Mouse (Mus musculus): ENCODE results near the gene Tmem255a. TPM values are rescaled to one million over a fixed set of nuclear protein-coding genes. Genes with fewer than 3 reads are reported as not detected.

The Tmem255a gene
- not detected in 2 replicates for total RNA-seq (2017)

- ATAC-seq (replicated peaks; ENCODE audit: low read depth, poor library complexity, severe bottlenecking), result peak; percentile 36
Observed at GRCm38 (mm10) chrX:38251851-38252571, at the start of gene Tmem255a. TSS of gene Tmem255a (minus strand) at chrX:38252439.

DNA sequence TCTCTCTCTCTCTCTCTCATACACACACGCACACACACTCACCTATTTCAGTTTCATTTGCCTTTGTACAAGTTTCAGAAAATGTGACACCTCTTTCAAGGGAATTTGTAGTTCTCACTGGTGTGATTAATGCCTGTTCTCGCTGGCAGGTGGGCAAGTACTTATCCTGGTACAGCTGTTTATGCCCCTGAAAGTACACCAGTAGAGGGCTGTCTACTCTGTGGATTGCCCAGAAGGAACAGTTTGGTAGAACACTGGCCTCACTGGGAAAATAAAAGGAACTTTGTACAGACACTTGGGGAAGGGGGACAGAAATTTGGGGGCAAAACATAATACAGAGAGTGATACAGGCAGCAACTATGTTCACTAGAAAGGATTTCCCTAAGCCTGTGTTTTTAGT lies 7.4 kb upstream of the Tmem255a start:
- no peak for ATAC-seq (replicated peaks; ENCODE audit: low read depth, poor library complexity, severe bottlenecking)

- peak; percentile 37; the same call in 1 of the 2 replicates for ATAC-seq (replicated peaks; ENCODE audit: low read depth, poor library complexity, severe bottlenecking)
Observed at GRCm38 (mm10) chrX:38250352-38250950, 1.8 kb downstream of the Tmem255a start.

DNA sequence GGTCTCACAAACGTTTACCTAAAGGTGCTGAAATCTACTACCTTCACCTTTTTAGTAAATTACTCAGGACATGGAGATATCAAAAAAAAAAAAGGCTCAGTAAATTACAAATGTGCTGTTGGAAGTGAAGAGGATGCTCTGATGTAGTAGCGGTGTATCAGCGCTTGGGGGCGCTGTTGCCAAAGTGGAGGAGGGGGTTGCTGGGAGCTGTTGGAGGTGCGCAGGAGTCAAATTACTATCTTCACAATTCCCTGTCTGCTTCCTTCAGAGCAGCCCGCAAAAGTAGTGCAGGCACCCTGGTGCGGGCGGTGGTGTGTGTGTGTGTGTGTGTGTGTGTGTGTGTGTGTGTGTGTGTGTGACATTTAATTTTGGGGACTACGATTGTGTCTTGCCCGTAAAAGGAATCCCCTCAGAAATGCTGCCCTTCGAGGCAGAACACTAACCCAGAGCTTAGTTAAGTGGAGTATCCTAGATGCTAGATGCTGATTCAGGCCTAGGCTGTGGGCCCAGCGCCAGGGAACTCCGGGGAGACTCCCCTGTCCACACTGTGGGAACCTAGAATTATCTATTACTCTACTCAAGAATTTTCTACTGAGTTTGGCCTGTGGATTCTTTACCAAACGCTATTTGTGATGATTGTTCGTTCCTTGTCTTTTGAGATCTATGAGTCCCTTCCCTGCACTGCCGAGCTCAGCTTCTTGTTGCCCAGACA lies 2.4 kb downstream of the Tmem255a start:
- peak; percentile 71 for ATAC-seq (replicated peaks; ENCODE audit: low read depth, poor library complexity, severe bottlenecking)

DNA sequence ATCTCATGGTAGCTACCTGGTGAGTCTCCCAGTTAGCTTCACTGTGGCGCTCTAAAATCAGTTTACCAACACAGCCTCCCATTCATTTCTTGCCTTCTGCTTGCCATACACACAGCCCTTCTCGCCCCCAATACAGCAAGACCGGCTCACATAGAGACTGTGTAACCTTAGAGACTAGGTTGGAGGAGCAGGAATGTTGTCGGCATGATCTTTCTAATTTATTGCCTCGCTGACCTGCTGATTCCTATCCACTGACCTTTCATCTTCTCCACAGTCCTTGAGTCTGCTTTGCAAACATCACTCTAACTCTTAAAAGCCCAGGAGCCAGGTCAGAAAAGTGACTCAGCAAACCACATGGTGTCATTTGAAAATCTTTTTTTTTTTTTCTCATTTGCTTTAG lies 4.6 kb downstream of the Tmem255a start:
- ATAC-seq (replicated peaks; ENCODE audit: low read depth, poor library complexity, severe bottlenecking), result no peak

- ATAC-seq (replicated peaks; ENCODE audit: low read depth, poor library complexity, severe bottlenecking), result no peak
Observed at GRCm38 (mm10) chrX:38247108-38247507, 5.1 kb downstream of the Tmem255a start.

- ATAC-seq (replicated peaks; ENCODE audit: low read depth, poor library complexity, severe bottlenecking), result no peak
Observed at GRCm38 (mm10) chrX:38237731-38238130, 14.5 kb downstream of the Tmem255a start.

DNA sequence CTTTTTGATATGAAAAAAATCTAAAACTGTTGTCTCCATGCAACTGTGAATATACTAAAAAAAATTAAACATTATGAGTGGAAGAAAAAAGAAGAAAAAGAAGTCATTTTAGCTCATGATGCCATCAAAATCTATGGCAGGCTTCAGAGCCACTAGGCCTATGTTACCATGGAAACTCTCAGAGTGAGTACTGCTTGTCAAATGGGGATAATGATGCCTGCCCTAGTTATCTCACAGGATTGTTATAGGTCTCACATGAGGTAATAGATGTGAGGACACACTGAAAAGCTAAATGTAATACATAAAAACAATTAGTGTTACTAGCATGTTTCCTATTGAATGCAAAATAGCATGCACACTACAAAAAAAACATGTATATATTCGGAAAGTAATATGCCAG lies 22.4 kb downstream of the Tmem255a start:
- no peak for ATAC-seq (replicated peaks; ENCODE audit: low read depth, poor library complexity, severe bottlenecking)

- ATAC-seq (replicated peaks; ENCODE audit: low read depth, poor library complexity, severe bottlenecking), result no peak
Observed at GRCm38 (mm10) chrX:38222757-38223156, 29.5 kb downstream of the Tmem255a start.

- no peak for ATAC-seq (replicated peaks; ENCODE audit: low read depth, poor library complexity, severe bottlenecking)
Observed at GRCm38 (mm10) chrX:38217676-38217991, 34.6 kb downstream of the Tmem255a start.

DNA sequence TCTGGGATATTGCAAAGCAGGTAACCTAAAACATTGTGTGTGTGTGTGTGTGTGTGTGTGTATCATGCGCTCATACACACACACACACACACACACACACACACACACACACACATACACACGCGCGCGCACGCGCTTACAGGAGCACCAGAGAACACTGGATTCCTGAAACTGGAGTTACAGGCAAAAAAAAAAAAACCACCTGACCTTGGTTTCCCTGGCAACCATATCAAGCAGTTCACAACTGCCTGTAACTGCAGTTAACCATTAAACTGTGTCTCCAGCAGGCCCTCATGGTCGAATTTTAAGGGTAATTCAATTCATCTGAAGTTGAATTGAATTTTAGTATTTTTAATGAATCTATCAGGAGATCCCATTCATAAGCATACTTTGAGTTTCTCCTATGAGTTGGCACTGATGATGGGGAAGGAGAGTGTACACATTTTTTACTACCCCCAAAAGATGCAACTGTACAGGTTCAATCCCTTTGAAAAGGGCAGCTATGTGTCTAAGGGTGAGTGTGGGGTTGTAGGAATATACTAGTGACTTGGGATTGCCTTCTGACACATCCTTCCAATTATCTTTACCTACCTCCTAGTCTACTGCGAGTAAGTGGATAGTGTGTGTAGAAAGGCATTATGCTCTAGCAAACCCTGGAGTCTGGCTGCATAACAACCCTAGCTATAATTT lies 35.1 kb downstream of the Tmem255a start:
- no peak for ATAC-seq (replicated peaks; ENCODE audit: low read depth, poor library complexity, severe bottlenecking)

- peak; percentile 89 for ATAC-seq (replicated peaks; ENCODE audit: low read depth, poor library complexity, severe bottlenecking)
Observed at GRCm38 (mm10) chrX:38207392-38207791, 44.8 kb downstream of the Tmem255a start.

DNA sequence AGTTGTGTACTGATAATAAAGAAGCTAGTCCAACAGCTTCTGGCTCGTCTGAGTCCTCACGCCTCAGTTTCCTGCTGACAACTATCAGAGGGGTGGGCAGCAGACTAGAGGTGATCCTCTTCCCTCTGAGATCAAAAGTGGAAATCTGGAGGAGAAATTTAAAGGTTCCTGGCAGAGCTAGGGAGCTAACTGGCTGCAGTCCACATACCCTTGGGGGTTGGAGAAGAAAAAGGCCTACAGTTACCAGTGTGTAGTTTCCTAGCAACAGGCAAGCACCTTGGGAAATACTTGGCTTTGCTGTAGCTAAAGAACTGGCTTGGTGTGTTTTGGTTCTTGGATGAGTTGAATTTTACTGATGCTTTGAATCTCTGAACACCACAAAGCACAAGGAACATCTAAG lies 50.4 kb downstream of the Tmem255a start:
- no peak for ATAC-seq (replicated peaks; ENCODE audit: low read depth, poor library complexity, severe bottlenecking)

DNA sequence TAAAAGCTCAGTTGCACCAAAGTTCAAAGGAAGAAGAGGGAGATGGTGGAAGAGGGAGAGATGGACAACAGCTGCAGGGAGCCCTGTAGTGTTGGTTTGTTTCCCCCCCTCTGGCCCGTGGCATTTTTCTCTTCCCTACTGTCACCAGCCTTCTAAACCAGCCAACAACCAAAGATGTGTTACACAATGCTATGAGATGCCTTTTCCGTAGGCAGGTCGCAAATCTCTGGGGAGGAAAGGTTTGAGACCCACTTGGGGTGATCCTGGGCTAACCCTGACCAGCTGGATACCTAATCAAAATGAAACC lies 61.8 kb downstream of the Tmem255a start:
- ATAC-seq (replicated peaks; ENCODE audit: low read depth, poor library complexity, severe bottlenecking), result no peak

DNA sequence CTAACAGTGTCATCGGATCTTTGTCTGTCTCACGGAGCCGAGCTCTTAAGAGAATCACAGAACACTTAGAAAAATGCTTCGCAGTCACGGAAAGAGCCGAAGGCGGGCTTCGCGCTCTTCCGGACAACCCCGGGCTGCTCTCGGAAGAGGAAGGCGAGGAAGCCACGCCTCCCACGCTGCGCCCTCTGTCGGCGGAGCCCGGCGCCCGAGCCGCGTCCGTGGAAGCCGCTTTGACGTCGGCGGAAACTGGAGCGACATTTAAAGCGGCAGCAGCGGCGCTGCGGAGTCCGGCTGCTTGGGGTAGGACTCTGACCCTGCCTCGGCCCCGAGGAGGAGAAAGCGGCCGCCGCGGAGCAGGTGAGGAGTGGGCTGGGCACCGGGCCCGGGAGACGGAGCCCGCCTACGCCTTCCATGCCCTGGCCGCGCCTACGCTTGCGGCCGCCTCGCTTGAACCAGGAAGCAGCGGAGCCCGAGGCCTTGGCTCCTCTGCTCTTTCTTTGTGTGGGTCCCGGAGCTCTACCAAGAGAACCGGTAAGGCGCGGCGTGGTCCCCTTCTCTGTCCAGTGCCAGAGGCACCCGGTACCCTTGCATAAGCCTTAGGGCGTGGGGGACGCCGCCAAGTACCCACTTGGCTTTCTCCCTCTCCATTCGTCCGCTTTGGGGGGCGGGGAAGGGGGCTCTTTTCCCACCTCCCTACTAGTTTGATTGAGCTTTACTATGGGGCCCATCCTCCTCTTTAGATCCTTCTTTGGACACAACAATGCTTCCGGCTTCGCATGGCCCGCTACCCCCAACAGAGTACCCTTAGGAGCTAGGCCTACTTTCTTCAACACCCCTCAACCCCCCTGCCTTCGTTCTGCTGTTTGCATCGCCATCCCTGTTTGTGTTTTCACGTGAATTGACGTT lies 62.4 kb downstream of the Tmem255a start, which contains the start of gene Zbtb33:
Gene Zbtb33 (plus strand): TSS at position 242 of the 906 bp plus-strand sequence.
- ATAC-seq (replicated peaks; ENCODE audit: low read depth, poor library complexity, severe bottlenecking), result peak; percentile 96

DNA sequence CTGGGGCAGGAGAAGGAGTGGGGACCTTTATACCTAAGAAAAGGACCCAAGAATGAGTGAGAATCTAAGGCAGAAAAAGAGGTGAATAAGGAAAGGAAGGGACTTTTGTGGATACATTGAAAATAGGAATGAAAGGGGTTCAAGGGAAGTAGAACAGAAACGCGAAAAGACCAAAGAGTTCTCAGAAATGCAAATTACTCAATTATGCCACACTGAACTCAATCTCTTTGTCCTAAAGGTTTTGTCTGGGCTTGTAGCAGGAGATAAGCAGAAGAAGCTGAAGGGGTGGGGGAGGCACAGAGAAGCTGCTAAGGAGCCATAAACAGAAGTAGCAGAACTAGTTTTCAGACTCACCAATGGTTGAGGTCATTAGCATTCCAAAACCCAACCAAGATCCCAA lies 66.7 kb downstream of the Tmem255a start:
- no peak for ATAC-seq (replicated peaks; ENCODE audit: low read depth, poor library complexity, severe bottlenecking)

DNA sequence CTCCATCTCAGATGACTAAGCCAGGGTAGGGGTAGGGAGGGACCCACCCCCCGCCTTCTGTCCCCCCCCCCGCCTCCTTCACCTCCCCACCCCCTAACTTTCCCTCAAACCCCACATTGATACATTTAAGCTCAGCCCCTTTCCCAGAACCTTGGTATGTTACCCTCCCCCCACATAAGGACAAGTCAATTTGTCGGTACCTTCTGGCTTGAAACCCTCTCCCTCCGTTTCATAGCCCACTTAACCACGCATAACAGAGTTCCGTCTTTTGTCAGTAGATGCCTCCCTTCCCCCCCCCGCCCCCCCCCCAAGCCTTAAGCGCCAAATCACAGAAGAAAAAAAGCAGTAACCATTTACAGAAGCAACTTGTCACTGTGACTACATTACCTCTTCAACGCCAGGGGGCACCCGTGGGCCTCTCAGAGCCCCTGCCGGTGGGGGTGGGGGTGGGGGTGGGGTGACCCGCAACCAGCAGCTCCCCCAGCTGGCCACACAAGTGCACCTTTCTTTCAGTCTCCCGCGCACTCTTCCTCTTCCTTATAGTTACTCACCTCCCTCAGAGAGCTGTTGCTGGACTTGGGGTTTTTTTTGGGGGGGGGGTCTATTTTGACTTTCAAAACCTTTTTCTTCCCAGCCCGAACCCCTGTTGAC lies 70.5 kb downstream of the Tmem255a start:
- ATAC-seq (replicated peaks; ENCODE audit: low read depth, poor library complexity, severe bottlenecking), result peak; percentile 88

- peak; percentile 42 for ATAC-seq (replicated peaks; ENCODE audit: low read depth, poor library complexity, severe bottlenecking)
Observed at GRCm38 (mm10) chrX:38180656-38181607, 71.3 kb downstream of the Tmem255a start.

Data from common myeloid progenitor, adult 5-6 weeks (primary cell).